Mouse (Mus musculus) liver, embryonic 16.5 days (tissue): ENCODE data around the gene Polr2j. TPM values are rescaled to one million over a fixed set of nuclear protein-coding genes. Genes with fewer than 3 reads are reported as not detected.
"Not testable (repeated sequence)": the region's sequence is repeated elsewhere in the genome, so short reads cannot be mapped to it uniquely, and the experiment has no call there.

ENCODE experiments used
- ATAC-seq: fragments of 200-750 bp; cut with Nextera tagmentation; 2 replicates; pipeline ENCODE4 v1.8.0; 2017; ENCODE audit warnings: low read depth, mild to moderate bottlenecking, moderate number of reproducible peaks, moderate library complexity
- H3K27ac ChIP-seq: fragments of 300-500 bp; sonication (generic); 2 replicates; pipeline ENCODE4 v1.5.1; 2014; ENCODE audit warnings: mild to moderate bottlenecking, low read length
- H3K27me3 ChIP-seq: fragments of 300-500 bp; sonication (generic); 2 replicates; pipeline ENCODE4 v1.6.1; 2014; ENCODE audit warnings: low read depth, low read length, mixed read lengths; ENCODE audit not compliant: control insufficient read depth, insufficient read depth
- H3K36me3 ChIP-seq: fragments of 300-500 bp; sonication (generic); 2 replicates; pipeline ENCODE4 v1.6.1; 2014; ENCODE audit warnings: mild to moderate bottlenecking; ENCODE audit not compliant: control insufficient read depth, insufficient read depth
- H3K4me1 ChIP-seq: fragments of 300-500 bp; sonication (generic); 2 replicates; pipeline ENCODE4 v1.6.1; 2014; ENCODE audit warnings: low read depth, low read length, mixed read lengths; ENCODE audit not compliant: control insufficient read depth
- H3K4me2 ChIP-seq: fragments of 300-500 bp; sonication (generic); 2 replicates; pipeline ENCODE4 v1.6.1; 2014; ENCODE audit warnings: low read depth, low read length, mixed read lengths
- H3K4me3 ChIP-seq: fragments of 300-500 bp; sonication (generic); 2 replicates; pipeline ENCODE4 v1.5.1; 2014; ENCODE audit warnings: low read depth, mild to moderate bottlenecking, low read length
- H3K9ac ChIP-seq: fragments of 300-500 bp; sonication (generic); 2 replicates; pipeline ENCODE4 v1.6.1; 2014; ENCODE audit warnings: low read depth, low read length
- H3K9me3 ChIP-seq: fragments of 300-500 bp; sonication (generic); replicated peaks from 2 replicates; pipeline ENCODE4 v1.6.1; 2016; ENCODE audit warnings: low read length; ENCODE audit not compliant: control insufficient read depth
- WGBS: fragments of 180-500 bp; shearing (Covaris S2); extraction: QIAGEN DNeasy Blood & Tissue Kit; methylation state at CpG from one replicate; pipeline ENCODE4 v1.1.7; 2014; ENCODE audit not compliant: insufficient replicate concordance; 5-methylcytosine and 5-hydroxymethylcytosine counted together
- polyA plus RNA-seq: library from polyadenylated mRNA; unstranded; fragments of >200 nt; fragmentation: Nextera tagmentation; extraction: Ambion mirVana; gene quantifications from 2 replicates; pipeline ENCODE4 v1.2.1, GENCODE M21; 2015

Gene Polr2j
- polyA plus RNA-seq, 1 experiment from 2014 or later: 104 TPM

GRCm38 (mm10) chr5:136098536-136098935 is 17.9 kb upstream of the Polr2j start:
- Histone ChIP-seq H3K27me3 (no peaks in the 10 kb centered on the region), H3K36me3 (no peaks in the 10 kb centered on the region), H3K27ac (no peak overlapping the region), H3K9ac (no peak overlapping the region), H3K4me1 (peaks cover 8% of the 10 kb centered on the region), H3K4me3 (no peak overlapping the region), H3K4me2 (no peak overlapping the region), H3K9me3 (no peaks in the 10 kb centered on the region)
- WGBS: 67% methylated on average over 10 of the region's 10 CpGs
- ATAC-seq: no peak

- 4% methylated on average over 41 of the region's 41 CpGs for WGBS
- Histone ChIP-seq H3K4me1 (peaks cover 8% of the 10 kb centered on the region), H3K27me3 (no peaks in the 10 kb centered on the region), H3K4me3 (peak overlapping the region; percentile 44), H3K36me3 (no peaks in the 10 kb centered on the region), H3K4me2 (peak overlapping the region; percentile 65), H3K9me3 (no peaks in the 10 kb centered on the region; the same call in 1 of the 2 replicates), H3K27ac (no peak overlapping the region), H3K9ac (peak overlapping the region; percentile 29)
- peak; percentile 78 for ATAC-seq
These were observed 14.2 kb upstream of the Polr2j start for GRCm38 (mm10) chr5:136102099-136102820.

- Histone ChIP-seq H3K9ac (no peak overlapping the region), H3K4me2 (no peak overlapping the region), H3K9me3 (no peaks in the 10 kb centered on the region; the same call in 1 of the 2 replicates), H3K27ac (no peak overlapping the region), H3K4me1 (peaks cover 8% of the 10 kb centered on the region), H3K27me3 (no peaks in the 10 kb centered on the region), H3K4me3 (no peak overlapping the region), H3K36me3 (no peaks in the 10 kb centered on the region)
- WGBS: 81% methylated on average over 5 of the region's 5 CpGs
- ATAC-seq: no peak
These were observed 11.9 kb upstream of the Polr2j start for GRCm38 (mm10) chr5:136104511-136104910.

DNA sequence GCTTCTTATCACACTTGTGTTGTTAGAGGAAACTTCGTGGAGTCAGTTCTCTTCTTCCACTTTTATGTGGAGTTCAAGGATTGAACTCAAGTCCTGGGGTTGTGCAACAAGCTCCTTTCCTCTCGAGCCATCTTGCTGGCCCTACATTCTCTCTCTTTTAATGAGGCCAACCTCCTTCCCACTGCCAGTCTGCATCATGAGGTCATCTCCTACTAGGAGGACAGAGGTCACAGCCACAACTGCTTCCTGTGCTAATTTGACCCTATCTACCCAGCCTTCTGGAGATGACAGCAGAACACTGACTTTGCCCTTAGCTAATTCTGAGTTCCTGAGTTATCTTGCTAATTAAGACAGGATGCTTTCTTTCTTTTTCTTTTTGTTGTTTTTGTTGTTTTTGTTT is 7.9 kb upstream of the Polr2j start:
- no peak overlapping the region for H3K9ac ChIP-seq
- no peak overlapping the region for H3K4me3 ChIP-seq
- no peaks in the 10 kb centered on the region for H3K4me1 ChIP-seq
- H3K36me3 ChIP-seq: no peaks in the 10 kb centered on the region
- no peaks in the 10 kb centered on the region for H3K27me3 ChIP-seq
- no peak overlapping the region for H3K27ac ChIP-seq
- H3K4me2 ChIP-seq: no peak overlapping the region
- 34% methylated on average over 2 of the region's 2 CpGs for WGBS
- ATAC-seq: no peak
- no peaks in the 10 kb centered on the region; the same call in 1 of the 2 replicates for H3K9me3 ChIP-seq

GRCm38 (mm10) chr5:136109042-136109441 is 7.4 kb upstream of the Polr2j start:
- Histone ChIP-seq H3K4me3 (no peak overlapping the region), H3K4me1 (no peaks in the 10 kb centered on the region), H3K27me3 (no peaks in the 10 kb centered on the region), H3K4me2 (no peak overlapping the region), H3K36me3 (no peaks in the 10 kb centered on the region), H3K27ac (no peak overlapping the region), H3K9me3 (no peaks in the 10 kb centered on the region; the same call in 1 of the 2 replicates), H3K9ac (no peak overlapping the region)
- no peak for ATAC-seq
- 42% methylated on average over 3 of the region's 3 CpGs for WGBS

DNA sequence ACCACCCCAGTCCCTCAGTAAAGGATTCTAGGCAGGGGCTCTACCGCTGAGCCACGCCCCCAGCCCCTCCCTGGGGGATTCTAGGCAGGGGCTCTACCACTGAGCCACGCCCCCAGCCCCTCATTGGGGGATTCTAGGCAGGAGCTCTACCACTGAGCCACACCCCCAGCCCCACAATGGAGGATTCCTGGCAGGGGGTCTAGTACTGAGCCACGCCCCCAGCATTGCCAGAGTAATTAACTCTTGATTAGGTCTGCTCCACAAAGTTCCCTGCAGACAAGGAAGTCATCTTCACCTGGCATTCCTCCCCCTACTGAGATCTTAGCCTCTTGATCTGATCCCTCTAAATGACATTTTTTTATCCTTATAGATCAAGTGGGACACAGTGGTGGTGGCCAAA is 2.9 kb upstream of the Polr2j start:
- H3K27ac ChIP-seq, H3K4me3 ChIP-seq, H3K4me2 ChIP-seq, ATAC-seq, H3K9me3 ChIP-seq, H3K27me3 ChIP-seq, H3K36me3 ChIP-seq, H3K9ac ChIP-seq: not testable (repeated sequence)
- 38% methylated on average over 4 of the region's 4 CpGs for WGBS
- H3K4me1 ChIP-seq: peaks cover 22% of the 10 kb centered on the region

- WGBS: under 1% methylated on average over 22 of the region's 22 CpGs
- Histone ChIP-seq H3K27me3 (no peaks in the 10 kb centered on the region), H3K27ac (peak overlapping the region; percentile 70), H3K4me3 (peak overlapping the region; percentile 84), H3K4me1 (peaks cover 22% of the 10 kb centered on the region), H3K36me3 (peaks cover 8% of the 10 kb centered on the region), H3K4me2 (peak overlapping the region; percentile 94), H3K9ac (peak overlapping the region; percentile 82), H3K9me3 (no peaks in the 10 kb centered on the region)
- peak; percentile 69 for ATAC-seq
These were observed 317 bp downstream of the Polr2j start for GRCm38 (mm10) chr5:136116784-136117112.

DNA sequence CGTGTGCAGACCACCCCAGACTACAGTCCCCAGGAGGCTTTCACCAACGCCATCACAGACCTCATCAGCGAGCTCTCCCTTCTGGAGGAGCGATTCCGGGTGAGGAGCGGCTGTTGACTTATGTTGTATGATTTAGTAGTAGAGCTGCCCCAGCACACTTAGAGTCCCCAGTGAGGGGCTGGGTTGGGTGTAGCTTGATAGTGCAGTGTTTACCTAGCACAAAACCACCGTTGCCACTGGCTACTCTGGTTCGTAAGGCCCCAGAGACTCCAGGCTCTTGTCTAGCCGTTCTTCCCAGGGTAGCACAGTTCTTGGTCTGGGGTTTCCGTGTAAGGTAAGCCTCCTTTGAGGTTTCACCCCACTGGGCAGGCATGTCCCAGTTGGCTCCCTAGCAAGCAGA is 5.7 kb downstream of the Polr2j start:
- H3K36me3 ChIP-seq: peaks cover 43% of the 10 kb centered on the region
- H3K4me3 ChIP-seq: no peak overlapping the region
- WGBS: 83% methylated on average over 10 of the region's 10 CpGs
- no peak overlapping the region for H3K27ac ChIP-seq
- ATAC-seq: no peak
- H3K4me1 ChIP-seq: peaks cover 15% of the 10 kb centered on the region
- H3K9ac ChIP-seq: no peak overlapping the region
- no peak overlapping the region for H3K4me2 ChIP-seq
- no peaks in the 10 kb centered on the region for H3K9me3 ChIP-seq
- H3K27me3 ChIP-seq: no peaks in the 10 kb centered on the region

DNA sequence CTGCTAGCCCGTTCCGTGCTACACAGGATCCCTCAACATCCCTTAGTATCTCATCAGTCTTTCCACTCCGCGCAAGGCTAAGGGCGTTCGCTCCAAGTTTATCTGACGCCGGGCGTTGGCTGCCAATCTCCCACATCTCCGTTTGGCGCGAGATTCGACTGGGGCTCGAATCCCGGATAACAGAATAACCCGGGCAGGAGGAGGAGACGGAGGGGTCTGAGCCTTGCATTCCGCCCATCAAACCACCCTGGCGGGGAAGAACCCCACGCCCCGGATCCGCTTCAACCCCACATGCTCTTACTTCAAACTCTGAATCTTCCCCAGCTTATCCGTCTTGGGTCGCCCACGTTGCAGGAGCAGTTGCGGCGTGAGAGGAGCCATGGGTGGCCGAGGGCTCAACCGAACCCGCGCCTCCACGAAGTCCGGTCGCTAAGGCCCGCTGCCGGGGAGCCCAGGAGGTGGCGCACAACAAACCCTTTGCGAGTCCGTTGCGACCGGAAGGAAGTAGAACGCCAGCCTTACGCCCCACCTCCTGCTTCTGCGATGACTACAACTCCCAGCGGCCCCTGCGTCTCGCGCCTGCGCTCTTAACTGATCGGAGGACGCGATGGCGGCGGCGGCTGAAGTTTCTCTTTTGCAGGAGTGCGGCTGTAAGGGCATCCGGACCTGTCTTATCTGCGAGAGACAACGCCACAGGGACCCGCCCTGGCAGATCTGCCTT is 19.3 kb downstream of the Polr2j start, which contains the start of the genes Lrwd1 and Alkbh4:
Gene Lrwd1 (minus strand): TSS at position 504 of the 721 bp plus-strand sequence.
Gene Alkbh4 (plus strand): TSS at position 576 of the 721 bp plus-strand sequence.
- peak; percentile 92 for ATAC-seq
- Histone ChIP-seq H3K4me3 (peak within 1 kb of the TSS; percentile 91), H3K27me3 (no peaks in the 10 kb centered on the region), H3K27ac (peak within 1 kb of the TSS; percentile 96), H3K4me2 (peak within 1 kb of the TSS; percentile 74), H3K9me3 (no peaks in the 10 kb centered on the region), H3K4me1 (peaks cover 24% of the 10 kb centered on the region), H3K9ac (peak within 1 kb of the TSS; percentile 90), H3K36me3 (peaks cover 35% of the 10 kb centered on the region)
- WGBS: under 1% methylated on average over 60 of the region's 60 CpGs
